In the genomic region with DNA sequence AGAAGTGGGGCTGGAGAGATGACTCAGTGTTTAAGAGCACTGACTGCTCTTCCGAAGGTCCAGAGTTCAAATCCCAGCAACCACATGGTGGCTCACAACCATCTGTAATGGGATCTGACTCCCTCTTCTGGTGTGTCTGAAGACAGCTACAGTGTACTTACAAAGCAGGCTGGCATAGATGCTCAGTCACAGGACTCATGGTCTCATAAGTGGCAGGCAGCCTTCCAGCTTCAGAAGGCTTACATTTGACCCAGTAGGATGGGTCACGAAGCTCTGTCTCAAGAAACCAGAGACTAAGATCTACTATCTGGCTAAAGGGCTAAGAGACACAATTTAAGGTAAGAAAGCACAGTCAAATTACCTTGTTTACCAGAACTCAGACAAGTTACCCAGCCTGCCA, we compare ENCODE assay signal across 3 mouse cellular contexts. TPM values are rescaled to one million over a fixed set of nuclear protein-coding genes. Genes with fewer than 3 reads are reported as not detected.
"Had no signal": no experiment of that assay in that cellular context is flagged by ENCODE, and none has a peak within 500 bp of the region (broad histone marks: within the 10 kb centered on the region; RNA-seq: fewer than 3 reads in every experiment).

No protein-coding gene starts in this region.

RNA-seq across cellular contexts. Expression of gene Fermt2, which starts 42.7 kb away (rescaled TPM):
- total RNA-seq: common myeloid progenitor, adult 5-6 weeks; granulocyte monocyte progenitor cell, adult 5-6 weeks had no signal
- polyA plus RNA-seq: erythroblast, embryonic 14.5 days had no signal
